Mouse (Mus musculus): ENCODE results near the gene Trim38.
A peak's percentile ranks its signal among the peaks of the same experiment; 100 is the strongest.

- TF ChIP-seq ZKSCAN1 (IDR thresholded peaks at IDR 0.05; ENCODE audit: borderline replicate concordance, low read depth, low read length) (no peak), NRF1 (IDR thresholded peaks at IDR 0.05; ENCODE audit: low read depth, low read length) (no peak), BHLHE40 (IDR thresholded peaks at IDR 0.05; ENCODE audit: low read depth, low read length) (no peak), MXI1 (IDR thresholded peaks at IDR 0.05; ENCODE audit: low read depth, low read length) (peak; percentile 47; the same call in 1 of the 2 replicates), MAZ (IDR thresholded peaks at IDR 0.05; ENCODE audit: low read depth, low read length) (no peak), MEF2A (IDR thresholded peaks at IDR 0.05; ENCODE audit: borderline replicate concordance, low read depth, low read length) (0 out of 2 replicates have a peak, but pooled peaks have one; percentile 19), USF1 (IDR thresholded peaks at IDR 0.05; ENCODE audit: low read depth, low read length) (no peak), ELF1 (IDR thresholded peaks at IDR 0.05; ENCODE audit: low read depth, low read length) (no peak), ZNF384 (IDR thresholded peaks at IDR 0.05; ENCODE audit: low read depth, low read length) (peak; percentile 91)
Observed at GRCm38 (mm10) chr13:23745381-23746161, 24.1 kb upstream of the Trim38 start, which contains the start of gene Hist1h3c.
